Mouse (Mus musculus): ENCODE data around the gene Batf.

- no peak for TF ChIP-seq POLR2A (IDR thresholded peaks at IDR 0.05; ENCODE audit: insufficient read depth, low read depth, low read length)
- 0 out of 2 replicates have a peak, but pooled peaks have one; percentile 19 for TF ChIP-seq EP300 (IDR thresholded peaks at IDR 0.05; ENCODE audit: insufficient read depth, low read depth, low read length)
- TF ChIP-seq CTCF (IDR thresholded peaks at IDR 0.05): peak; percentile 72
These were observed 39.1 kb upstream of the Batf start for GRCm38 (mm10) chr12:85647346-85647745.

All from heart, adult 2 months (tissue).